Mouse (Mus musculus): ENCODE results near the gene Cypt2. TPM values are rescaled to one million over a fixed set of nuclear protein-coding genes. Genes with fewer than 3 reads are reported as not detected.
"Not testable (repeated sequence)": the region's sequence is repeated elsewhere in the genome, so short reads cannot be mapped to it uniquely, and the experiment has no call there.

The Cypt2 gene
- not detected in 2 replicates for polyA plus RNA-seq (2014; fragmentation: Nextera tagmentation; extraction: Ambion mirVana)

DNA sequence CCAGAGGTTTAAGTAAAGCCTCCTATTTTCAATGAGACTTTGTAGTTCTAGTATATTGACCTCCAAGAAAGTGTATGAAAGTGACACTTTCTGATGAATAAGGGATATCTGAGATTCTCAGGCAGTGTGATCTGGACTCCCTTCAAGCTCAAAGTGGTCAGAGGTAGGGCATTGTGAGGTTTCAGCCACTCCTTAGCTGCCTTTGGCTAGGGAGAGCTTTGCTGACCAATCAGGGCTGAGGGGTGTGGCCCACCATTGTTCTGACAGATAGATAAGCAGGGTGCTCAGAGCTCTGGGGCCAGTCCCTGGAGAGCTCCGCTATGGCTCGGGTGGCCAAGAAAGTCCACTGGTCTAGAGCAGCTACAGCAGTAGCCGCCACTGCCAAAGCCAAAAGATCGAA lies at the start of gene Cypt2:
Gene Cypt2, plus strand, starts transcription at position 301 of the 400 bp plus-strand sequence.
- H3K27me3 ChIP-seq (replicated peaks; ENCODE audit: control insufficient read depth, insufficient read depth, low read length); DNase-seq (ENCODE audit: low spot score); ATAC-seq (replicated peaks; ENCODE audit: low FRiP score, low TSS enrichment, low read depth); H3K4me3 ChIP-seq (ENCODE audit: low read depth, low read length); H3K36me3 ChIP-seq (ENCODE audit: control insufficient read depth, insufficient read depth, low read length); H3K4me2 ChIP-seq (ENCODE audit: low read length); H3K27ac ChIP-seq (ENCODE audit: low read depth); H3K9me3 ChIP-seq (ENCODE audit: control insufficient read depth, low read length); H3K9ac ChIP-seq (ENCODE audit: low read length); H3K4me1 ChIP-seq (replicated peaks; ENCODE audit: control insufficient read depth, insufficient read depth, low read length): not testable (repeated sequence)
- 92% methylated on average over 4 of the region's 4 CpGs for WGBS

DNA sequence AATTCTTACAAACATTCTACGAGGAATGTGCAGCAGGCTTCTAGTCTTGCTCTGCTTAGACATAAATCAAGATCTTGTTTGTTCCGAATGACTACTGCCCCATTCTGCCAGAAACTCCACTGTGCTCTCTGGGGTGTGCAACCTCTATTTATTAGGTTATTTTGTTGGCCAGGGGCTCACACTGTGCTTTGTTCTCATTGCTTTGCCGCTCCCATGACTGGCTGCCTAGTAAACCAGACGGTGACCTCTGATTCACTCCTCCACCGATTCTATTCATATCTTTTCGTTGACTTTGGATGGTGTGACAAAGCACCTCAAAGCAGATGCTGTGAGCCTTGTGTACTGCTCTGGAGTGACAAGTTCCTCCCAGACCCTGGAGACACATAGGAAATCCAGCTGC lies 46.7 kb downstream of the Cypt2 start:
- DNase-seq (ENCODE audit: low spot score) = no peak
- Histone ChIP-seq H3K27me3 (replicated peaks; ENCODE audit: control insufficient read depth, insufficient read depth, low read length) (no peaks in the 10 kb centered on the region), H3K4me2 (ENCODE audit: low read length) (no peak overlapping the region), H3K9me3 (ENCODE audit: control insufficient read depth, low read length) (no peaks in the 10 kb centered on the region), H3K4me3 (ENCODE audit: low read depth, low read length) (no peak overlapping the region), H3K36me3 (ENCODE audit: control insufficient read depth, insufficient read depth, low read length) (no peaks in the 10 kb centered on the region), H3K4me1 (replicated peaks; ENCODE audit: control insufficient read depth, insufficient read depth, low read length) (no peaks in the 10 kb centered on the region), H3K27ac (ENCODE audit: low read depth) (no peak overlapping the region), H3K9ac (ENCODE audit: low read length) (no peak overlapping the region)
- no peak for ATAC-seq (replicated peaks; ENCODE audit: low FRiP score, low TSS enrichment, low read depth)
- 64% methylated on average over 6 of the region's 6 CpGs for WGBS

All from intestine, embryonic 14.5 days (tissue).